Mouse (Mus musculus) adrenal gland, adult 2 months (tissue): ENCODE results near the gene Rffl. TPM values are rescaled to one million over a fixed set of nuclear protein-coding genes. Genes with fewer than 3 reads are reported as not detected.

Experiments
- DNase-seq: peaks from one replicate; pipeline ENCODE4 v3.0.0; 2021
- polyA plus RNA-seq: library from polyadenylated mRNA; depleted of rRNA; stranded (reverse); fragments of >200 nt; gene quantifications from 2 replicates; pipeline ENCODE4 v1.2.3, GENCODE M21; 2012; rRNA removed
- total RNA-seq, 2 experiments: library from RNA; stranded (reverse); gene quantifications; 2 replicates each; pipeline ENCODE4 v1.2.3; 2021

Rffl gene
- total and polyA plus RNA-seq, 3 experiments = 5.3 to 10.6 (median 7.4) TPM

GRCm38 (mm10) chr11:82764438-82764924, 106.5 kb downstream of the Rffl start:
- DNase-seq = no peak

- peak; percentile 95 for DNase-seq
Measured at GRCm38 (mm10) chr11:82763742-82764437, 107.1 kb downstream of the Rffl start, which contains the start of the genes Cct6b and Zfp830. Gene Cct6b, minus strand, starts transcription at chr11:82764321. Gene Zfp830, plus strand, starts transcription at chr11:82764345.

- DNase-seq = no peak
Measured at GRCm38 (mm10) chr11:82763261-82763660, 107.7 kb downstream of the Rffl start.

- DNase-seq = no peak
Measured at GRCm38 (mm10) chr11:82762286-82762829, 108.7 kb downstream of the Rffl start.

- DNase-seq = no peak
Measured at GRCm38 (mm10) chr11:82755919-82756318, 115.1 kb downstream of the Rffl start.

Other genes starting within 250 kb of the Rffl start
- gene Cct6b, start 106.9 kb downstream of the Rffl start, total RNA-seq = under 1 TPM; 0.46 to 0.83 TPM
- gene Cct6b, start 106.9 kb downstream of the Rffl start, polyA plus RNA-seq = 0.08 TPM in 1 of 2 replicates, not detected in the other
- 10 to 100 TPM; 18.0 to 21.9 TPM for gene Zfp830, start 106.9 kb downstream of the Rffl start, total RNA-seq
- gene Zfp830, start 106.9 kb downstream of the Rffl start, polyA plus RNA-seq = 1.7 and 3.6 TPM in 2 replicates
- gene Lig3, start 90.1 kb downstream of the Rffl start, total RNA-seq = 10 to 100 TPM; 19.2 to 27.5 TPM
- 8.1 and 10.7 TPM in 2 replicates for gene Lig3, start 90.1 kb downstream of the Rffl start, polyA plus RNA-seq
- gene Rad51d, start 19.4 kb upstream of the Rffl start, total RNA-seq = 10 to 100 TPM in 1 of 2 experiments, 1 to 10 TPM in 1; 9.3 to 16.7 TPM
- gene Rad51d, start 19.4 kb upstream of the Rffl start, polyA plus RNA-seq = 8.8 and 9.4 TPM in 2 replicates
- gene Fndc8, start 20.9 kb upstream of the Rffl start, total RNA-seq = under 1 TPM in 1 of 2 experiments, not detected in 1; 0.24 TPM
- gene Fndc8, start 20.9 kb upstream of the Rffl start, polyA plus RNA-seq = 0.24 and 0.44 TPM in 2 replicates
- gene Nle1, start 37.2 kb upstream of the Rffl start, total RNA-seq = 10 to 100 TPM; 16.6 to 17.0 TPM
- gene Nle1, start 37.2 kb upstream of the Rffl start, polyA plus RNA-seq = 33.1 and 34.4 TPM in 2 replicates
- gene Unc45b, start 39.3 kb upstream of the Rffl start, total RNA-seq = 10 to 100 TPM in 1 of 2 experiments, 1 to 10 TPM in 1; 5.2 to 14.3 TPM
- 4.6 and 5.7 TPM in 2 replicates for gene Unc45b, start 39.3 kb upstream of the Rffl start, polyA plus RNA-seq
- gene Slfn5, start 80.1 kb upstream of the Rffl start, total RNA-seq = 10 to 100 TPM; 28.3 to 32.7 TPM
- gene Slfn5, start 80.1 kb upstream of the Rffl start, polyA plus RNA-seq = 2.2 and 2.3 TPM in 2 replicates
- gene Slfn9, start 120.6 kb upstream of the Rffl start, total RNA-seq = 1 to 10 TPM; 5.3 to 7.5 TPM
- 0.91 and 1.2 TPM in 2 replicates for gene Slfn9, start 120.6 kb upstream of the Rffl start, polyA plus RNA-seq
- 1 to 10 TPM; 1.6 to 1.7 TPM for gene Slfn8, start 149.6 kb upstream of the Rffl start, total RNA-seq
- 0.48 and 0.77 TPM in 2 replicates for gene Slfn8, start 149.6 kb upstream of the Rffl start, polyA plus RNA-seq
- gene Slfn2, start 193.9 kb upstream of the Rffl start, total RNA-seq = 1 to 10 TPM; 4.5 to 4.9 TPM
- 0.99 and 1.2 TPM in 2 replicates for gene Slfn2, start 193.9 kb upstream of the Rffl start, polyA plus RNA-seq
- gene Slfn1, start 245.6 kb upstream of the Rffl start, total RNA-seq = under 1 TPM; 0.14 to 0.40 TPM
- 0.15 and 0.22 TPM in 2 replicates for gene Slfn1, start 245.6 kb upstream of the Rffl start, polyA plus RNA-seq